In the genomic region with DNA sequence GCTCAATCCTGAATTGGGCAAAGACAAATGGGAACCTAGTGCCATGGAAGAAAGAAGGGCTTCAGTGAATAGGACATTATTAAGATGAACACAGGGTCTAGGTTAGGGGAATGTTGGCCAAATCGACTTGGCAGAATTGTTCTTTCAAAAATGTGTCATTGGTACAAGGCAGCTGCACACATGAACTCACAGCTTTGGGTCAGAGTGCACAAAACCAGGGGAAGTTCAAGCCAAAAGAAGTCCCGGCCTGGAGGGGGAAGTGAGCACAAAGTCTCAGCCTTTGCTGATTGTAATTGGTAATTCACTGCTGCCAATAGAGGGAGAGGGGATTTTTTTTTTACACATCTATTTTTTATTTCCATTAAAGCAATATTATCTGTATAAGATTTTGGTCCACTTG, we compare ENCODE assay signal across 24 mouse cellular contexts. TPM values are rescaled to one million over a fixed set of nuclear protein-coding genes. Genes with fewer than 3 reads are reported as not detected.
DNase-seq lines count a peak whose midpoint lies in the region; ATAC-seq and TF ChIP-seq lines count a peak whose summit lies in the region.
"Had no signal": no experiment of that assay in that cellular context is flagged by ENCODE, and none has a peak within 500 bp of the region (broad histone marks: within the 10 kb centered on the region; RNA-seq: fewer than 3 reads in every experiment).

No protein-coding gene starts in this region.

- H3K4me3 ChIP-seq in midbrain, embryonic 14.5 days (replicated peaks; ENCODE audit: low read depth, low read length), result no peak overlapping the region
- H3K4me3 ChIP-seq in midbrain, postnatal 0 days (ENCODE audit: low read depth, low read length), result no peak overlapping the region
- no peak overlapping the region for H3K4me3 ChIP-seq in intestine, postnatal 0 days (ENCODE audit: low read depth, low read length)
- H3K4me3 ChIP-seq: embryonic facial prominence, embryonic 12.5 days; forebrain, embryonic 13.5 days; gastrocnemius, adult 2 months; hindbrain, embryonic 12.5 days; kidney, embryonic 15.5 days; limb, embryonic 13.5 days; megakaryocyte, embryonic 14.5 days; stomach, embryonic 15.5 days had no signal

- WGBS in midbrain, embryonic 14.5 days, result 58% methylated on average over 2 of the region's 2 CpGs
- WGBS in midbrain, postnatal 0 days, result 59% methylated on average over 2 of the region's 2 CpGs
- 57% methylated on average over 2 of the region's 2 CpGs for WGBS in intestine, postnatal 0 days

- no peaks in the 10 kb centered on the region for H3K36me3 ChIP-seq in midbrain, embryonic 14.5 days (ENCODE audit: control insufficient read depth, insufficient read depth, low read length)
- H3K36me3 ChIP-seq in midbrain, postnatal 0 days (ENCODE audit: insufficient read depth, low read length), result no peaks in the 10 kb centered on the region
- H3K36me3 ChIP-seq in intestine, postnatal 0 days (ENCODE audit: control insufficient read depth, insufficient read depth), result no peaks in the 10 kb centered on the region
- H3K36me3 ChIP-seq: embryonic facial prominence, embryonic 12.5 days; hindbrain, embryonic 12.5 days; kidney, embryonic 15.5 days; limb, embryonic 13.5 days; stomach, embryonic 15.5 days had no signal

- intact Hi-C loops in left cerebral cortex, postnatal 10 days (cut with DNase I), result no loop called here

- TF ChIP-seq CTCF in midbrain, postnatal 0 days (IDR thresholded peaks at IDR 0.05), result no peak
- no peak for TF ChIP-seq CTCF in intestine, postnatal 0 days (IDR thresholded peaks at IDR 0.05; ENCODE audit: low read depth)

- no peak for ATAC-seq in midbrain, embryonic 14.5 days (ENCODE audit: low FRiP score, low TSS enrichment)
- ATAC-seq in midbrain, postnatal 0 days (ENCODE audit: low FRiP score), result no peak
- peak; percentile 65 for ATAC-seq in granulocyte monocyte progenitor cell, adult 5-6 weeks (replicated peaks; ENCODE audit: poor library complexity, severe bottlenecking)
- ATAC-seq in megakaryocyte progenitor cell, adult 5-6 weeks (replicated peaks; ENCODE audit: poor library complexity), result peak; percentile 49
- no peak for ATAC-seq in intestine, postnatal 0 days
- ATAC-seq: forebrain, embryonic 13.5 days had no signal

- peak overlapping the region; percentile 49; the same call in 1 of the 2 replicates for H3K27ac ChIP-seq in midbrain, embryonic 14.5 days (replicated peaks; ENCODE audit: low read depth, low read length)
- no peak overlapping the region for H3K27ac ChIP-seq in midbrain, postnatal 0 days (ENCODE audit: low read depth, low read length)
- H3K27ac ChIP-seq in intestine, postnatal 0 days (ENCODE audit: low read depth, low read length), result no peak overlapping the region
- H3K27ac ChIP-seq: embryonic facial prominence, embryonic 12.5 days; forebrain, embryonic 13.5 days; gastrocnemius, adult 2 months; hindbrain, embryonic 12.5 days; kidney, embryonic 15.5 days; limb, embryonic 13.5 days; liver, embryonic 14.5 days; stomach, embryonic 15.5 days had no signal

- no peak overlapping the region for H3K9ac ChIP-seq in midbrain, embryonic 14.5 days (replicated peaks; ENCODE audit: low read length)
- H3K9ac ChIP-seq in midbrain, postnatal 0 days (replicated peaks; ENCODE audit: low read length, poor library complexity, severe bottlenecking), result no peak overlapping the region
- H3K9ac ChIP-seq in intestine, postnatal 0 days (ENCODE audit: low read depth, low read length), result no peak overlapping the region
- H3K9ac ChIP-seq: embryonic facial prominence, embryonic 12.5 days; forebrain, embryonic 13.5 days; hindbrain, embryonic 12.5 days; kidney, embryonic 15.5 days; limb, embryonic 13.5 days; liver, embryonic 14.5 days; stomach, embryonic 15.5 days had no signal

- H3K4me2 ChIP-seq in midbrain, embryonic 14.5 days (ENCODE audit: low read length), result no peak overlapping the region
- no peak overlapping the region for H3K4me2 ChIP-seq in midbrain, postnatal 0 days (ENCODE audit: low read depth, low read length, poor library complexity, severe bottlenecking)
- H3K4me2 ChIP-seq in intestine, postnatal 0 days (replicated peaks; ENCODE audit: low read depth), result no peak overlapping the region
- H3K4me2 ChIP-seq: embryonic facial prominence, embryonic 12.5 days; forebrain, embryonic 13.5 days; hindbrain, embryonic 12.5 days; kidney, embryonic 15.5 days; limb, embryonic 13.5 days; stomach, embryonic 15.5 days had no signal

- DNase-seq in midbrain, embryonic 14.5 days, result no peak
- no peak for DNase-seq in midbrain, postnatal 0 days (ENCODE audit: low spot score)
- peak; percentile 77 for DNase-seq in lung, postnatal 10 days
- DNase-seq in left cerebral cortex, postnatal 10 days (ENCODE audit: extremely low spot score in 1 of 2, low spot score in 2 of 2), result no peak
- no peak for DNase-seq in kidney, postnatal 10 days
- DNase-seq: adrenal gland, postnatal 25 days; cerebellum, postnatal 10 days; gastrocnemius, adult 2 months; heart, adult 18-20 months; kidney, adult 11 months; kidney, postnatal 4 days; spleen, adult 18-20 months; thymus, postnatal 25 days had no signal

- peaks cover 23% of the 10 kb centered on the region for H3K4me1 ChIP-seq in midbrain, embryonic 14.5 days (ENCODE audit: control insufficient read depth, insufficient read depth, low read length)
- H3K4me1 ChIP-seq in midbrain, postnatal 0 days (ENCODE audit: insufficient read depth, low read length), result no peaks in the 10 kb centered on the region
- no peaks in the 10 kb centered on the region; the same call in 1 of the 2 replicates for H3K4me1 ChIP-seq in intestine, postnatal 0 days (replicated peaks; ENCODE audit: control insufficient read depth, insufficient read depth, low read length)
- H3K4me1 ChIP-seq: embryonic facial prominence, embryonic 12.5 days; limb, embryonic 13.5 days; stomach, embryonic 15.5 days had no signal

- no peaks in the 10 kb centered on the region for H3K27me3 ChIP-seq in midbrain, embryonic 14.5 days (ENCODE audit: control insufficient read depth, insufficient read depth, low read length)
- no peaks in the 10 kb centered on the region for H3K27me3 ChIP-seq in midbrain, postnatal 0 days (ENCODE audit: insufficient read depth, low read length)
- no peaks in the 10 kb centered on the region for H3K27me3 ChIP-seq in intestine, postnatal 0 days (replicated peaks; ENCODE audit: control insufficient read depth, insufficient read depth, low read length)
- H3K27me3 ChIP-seq: embryonic facial prominence, embryonic 12.5 days; forebrain, embryonic 13.5 days; hindbrain, embryonic 12.5 days; kidney, embryonic 15.5 days; limb, embryonic 13.5 days; stomach, embryonic 15.5 days had no signal

- no peaks in the 10 kb centered on the region for H3K9me3 ChIP-seq in midbrain, embryonic 14.5 days (ENCODE audit: control insufficient read depth, low read length)
- H3K9me3 ChIP-seq in midbrain, postnatal 0 days (ENCODE audit: low read length), result no peaks in the 10 kb centered on the region
- H3K9me3 ChIP-seq in intestine, postnatal 0 days (ENCODE audit: control insufficient read depth), result no peaks in the 10 kb centered on the region
- H3K9me3 ChIP-seq: embryonic facial prominence, embryonic 12.5 days; forebrain, embryonic 13.5 days; hindbrain, embryonic 12.5 days; kidney, embryonic 15.5 days; limb, embryonic 13.5 days; megakaryocyte, embryonic 14.5 days; stomach, embryonic 15.5 days had no signal

RNA-seq across cellular contexts. Expression of a gene that starts 57.8 kb away (rescaled TPM):
- 61.3 and 83.0 TPM in 2 replicates for polyA plus RNA-seq in midbrain, embryonic 14.5 days (2014; fragmentation: Nextera tagmentation; extraction: Ambion mirVana)
- total RNA-seq in midbrain, postnatal 0 days (2014; rRNA removed), result 177 and 218 TPM in 2 replicates
- 29.5 and 38.3 TPM in 2 replicates for polyA plus RNA-seq in midbrain, postnatal 0 days (2015; fragmentation: Nextera tagmentation; extraction: Ambion mirVana)
- 29.0 and 34.0 TPM in 2 replicates for total RNA-seq in granulocyte monocyte progenitor cell, adult 5-6 weeks (2014; fragmentation: Nextera tagmentation)
- total RNA-seq in granulocyte monocyte progenitor cell, adult 5-6 weeks (2017), result 12.9 and 14.2 TPM in 2 replicates
- total RNA-seq in megakaryocyte progenitor cell, adult 5-6 weeks (2015), result 38.0 and 38.6 TPM in 2 replicates
- total RNA-seq in megakaryocyte progenitor cell, adult 5-6 weeks (2017), result 12.8 and 16.1 TPM in 2 replicates
- polyA plus RNA-seq in intestine, postnatal 0 days (2015; fragmentation: Nextera tagmentation; extraction: Ambion mirVana), result 5.8 and 7.1 TPM in 2 replicates
- 100 to 1,000 TPM; 120 to 124 TPM for total RNA-seq in left cerebral cortex, postnatal 10 days (2021)

Comparison
In these comparisons a context has a peak if more than half of its experiments do, and no peak if none do; other contexts are left out.
1. ATAC-seq: peak in granulocyte monocyte progenitor cell, adult 5-6 weeks (single experiment) and megakaryocyte progenitor cell, adult 5-6 weeks (single experiment); none in midbrain, embryonic 14.5 days (single experiment), midbrain, postnatal 0 days (single experiment) and intestine, postnatal 0 days (single experiment).